Mouse (Mus musculus) left cerebral cortex, postnatal 4 days (tissue): ENCODE measurements around the gene Treh. TPM values are rescaled to one million over a fixed set of nuclear protein-coding genes. Genes with fewer than 3 reads are reported as not detected.

Experiments used
- DNase-seq: peaks from one replicate; pipeline ENCODE4 v3.0.0-alpha.2; 2022
- intact Hi-C: fragments of 180-260 bp; cut with DNase I; formaldehyde crosslinking; loops from one replicate; pipeline ENCODE4 v1.15.1; 2025
- total RNA-seq, 2 experiments: library from RNA; stranded (reverse); gene quantifications; 2 replicates each; pipeline ENCODE4 v1.2.3; 2021

The Treh gene
- total RNA-seq, 2 experiments from 2014 or later, result not detected

DNA sequence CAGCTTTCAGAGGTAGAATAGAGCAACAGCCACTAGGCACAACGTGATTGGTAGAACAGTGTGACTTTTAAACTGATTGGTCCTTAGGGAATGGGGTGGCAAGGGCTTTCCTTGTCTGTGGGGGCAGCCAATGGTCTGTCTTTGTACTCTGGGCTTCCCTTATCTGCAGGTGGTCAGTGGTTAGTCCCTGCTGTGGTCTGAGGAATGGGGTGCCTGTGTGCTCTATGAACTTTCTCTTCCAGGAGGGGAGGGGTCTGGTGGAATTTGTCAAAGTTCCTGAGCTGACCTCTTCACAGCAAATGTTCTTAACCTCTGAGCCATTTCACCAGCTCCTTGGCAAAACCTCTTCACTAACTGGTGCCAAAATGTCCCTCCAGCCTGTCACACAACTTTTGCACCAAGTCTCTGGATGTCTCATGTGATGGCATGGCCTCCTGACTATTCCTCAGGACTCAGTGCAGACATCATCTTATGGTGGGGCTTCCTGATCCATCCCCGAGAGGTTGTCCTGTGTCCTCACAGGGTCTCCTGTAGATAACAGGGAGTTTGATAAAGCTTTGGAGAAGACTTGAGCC, 655 bp upstream of the Treh start:
- intact Hi-C loops, result no loop called here
- no peak for DNase-seq

DNA sequence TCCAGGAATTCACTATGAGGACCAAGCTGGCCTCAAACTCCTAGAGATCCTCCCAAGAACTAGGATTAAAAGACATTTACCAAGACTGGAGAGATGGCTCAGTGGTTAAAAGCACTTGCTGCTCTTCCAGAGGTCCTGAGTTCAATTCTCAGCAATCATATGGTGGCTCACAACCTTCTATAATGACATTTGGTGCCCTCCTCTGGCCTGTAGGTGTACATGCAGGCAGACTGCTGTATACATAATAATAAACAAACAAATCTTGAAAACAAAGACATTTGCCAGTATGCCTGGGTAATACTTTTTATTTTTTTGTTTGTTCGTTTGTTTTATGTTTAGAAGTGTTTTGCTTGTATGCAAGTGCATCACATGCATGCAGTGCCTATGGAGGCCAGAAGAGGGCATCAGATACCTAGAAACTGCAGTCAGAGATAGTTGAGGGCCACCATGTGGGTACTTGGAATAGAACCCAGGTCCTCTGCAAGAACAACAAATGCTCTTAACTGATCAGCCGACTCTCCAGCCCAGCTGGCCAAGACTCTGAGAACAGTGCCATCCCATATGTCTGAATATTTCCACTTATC, 5.3 kb downstream of the Treh start:
- intact Hi-C loops, result no loop called here
- DNase-seq, result no peak

DNA sequence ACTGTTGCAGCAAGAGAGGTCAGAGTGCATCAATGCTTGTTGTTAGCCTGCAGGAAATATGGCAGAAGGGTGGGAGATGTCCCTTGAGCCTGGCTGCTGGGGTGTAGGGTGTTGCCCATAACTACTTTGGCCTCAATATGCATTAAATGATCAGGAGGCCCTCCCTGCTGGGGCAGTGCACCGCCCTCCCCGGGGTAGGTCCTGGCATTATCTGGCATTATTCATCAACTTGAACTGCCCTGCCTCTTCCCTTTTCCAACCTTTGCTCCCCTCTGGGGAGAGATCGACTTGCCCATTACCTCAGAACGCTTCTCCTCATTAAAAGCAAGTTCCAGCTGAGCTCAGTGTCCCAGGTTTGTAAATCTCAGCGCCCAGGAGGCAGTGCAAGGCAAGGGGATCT, 6.5 kb downstream of the Treh start:
- no peak for DNase-seq
- intact Hi-C loops, result no loop called here

DNA sequence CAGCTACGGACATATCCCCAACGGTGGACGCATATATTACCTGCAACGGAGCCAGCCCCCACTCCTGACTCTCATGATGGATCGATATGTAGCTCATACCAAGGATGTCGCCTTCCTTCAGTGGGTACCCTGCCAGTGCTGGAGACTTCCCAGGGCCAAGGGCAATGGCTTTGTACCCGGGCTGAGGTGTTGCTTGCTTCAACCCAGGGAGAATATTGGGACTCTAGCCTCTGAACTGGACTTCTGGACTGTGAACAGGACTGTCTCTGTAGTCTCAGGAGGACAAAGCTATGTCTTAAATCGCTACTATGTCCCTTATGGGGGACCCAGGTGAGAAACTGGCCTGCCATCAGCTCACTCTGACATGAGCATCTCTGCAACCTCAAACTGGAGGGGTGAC, 10.0 kb downstream of the Treh start:
- intact Hi-C loops, result no loop called here
- no peak for DNase-seq

DNA sequence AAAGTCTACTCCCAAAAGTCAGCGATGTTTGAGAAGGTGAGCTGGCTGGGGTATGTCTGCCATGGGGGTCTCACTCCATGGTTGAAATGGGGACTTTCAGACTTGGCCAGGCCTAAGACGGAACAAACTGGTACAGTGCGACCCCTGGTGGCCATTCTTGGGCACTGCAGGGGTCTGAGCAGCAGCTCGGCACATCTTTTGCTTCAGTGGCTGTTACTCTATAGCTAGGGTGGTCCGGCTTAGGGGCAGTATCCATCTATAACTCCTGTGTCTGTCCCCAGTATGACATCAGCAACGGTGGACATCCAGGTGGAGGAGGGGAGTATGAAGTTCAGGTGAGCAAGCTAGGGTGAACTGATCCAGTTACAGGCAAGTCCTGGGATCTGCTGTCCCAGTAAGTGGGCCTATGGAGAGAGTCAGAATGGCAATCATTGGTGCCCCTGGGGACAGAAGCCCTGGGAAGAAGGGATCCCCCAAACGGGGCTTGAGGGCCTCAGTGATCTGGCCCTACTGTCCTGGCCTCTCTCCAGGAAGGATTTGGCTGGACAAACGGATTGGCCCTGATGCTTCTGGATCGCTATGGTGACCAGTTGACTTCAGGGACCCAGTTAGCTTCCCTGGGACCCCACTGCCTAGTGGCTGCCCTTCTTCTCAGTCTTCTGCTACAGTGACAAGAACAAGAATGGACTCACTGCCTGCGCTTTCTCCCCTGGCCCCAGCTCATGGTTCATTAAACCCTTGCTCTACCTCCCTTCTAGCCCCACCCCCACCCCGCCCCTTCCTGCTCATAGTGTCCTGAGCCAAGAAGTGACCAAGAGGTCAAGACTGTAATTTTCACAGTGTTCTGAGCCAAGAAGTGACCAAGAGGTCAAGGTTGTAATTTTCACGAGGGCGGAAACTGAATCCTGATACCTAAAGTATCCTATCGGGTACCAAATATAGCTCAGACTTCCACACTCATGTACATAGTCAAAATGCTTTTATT, 12.6 kb downstream of the Treh start:
- intact Hi-C loops, result loop anchor here (2.0 kb wide), 1 partner anchor 29 kb away; no protein-coding TSS in a partner anchor
- peak; percentile 85 for DNase-seq

DNA sequence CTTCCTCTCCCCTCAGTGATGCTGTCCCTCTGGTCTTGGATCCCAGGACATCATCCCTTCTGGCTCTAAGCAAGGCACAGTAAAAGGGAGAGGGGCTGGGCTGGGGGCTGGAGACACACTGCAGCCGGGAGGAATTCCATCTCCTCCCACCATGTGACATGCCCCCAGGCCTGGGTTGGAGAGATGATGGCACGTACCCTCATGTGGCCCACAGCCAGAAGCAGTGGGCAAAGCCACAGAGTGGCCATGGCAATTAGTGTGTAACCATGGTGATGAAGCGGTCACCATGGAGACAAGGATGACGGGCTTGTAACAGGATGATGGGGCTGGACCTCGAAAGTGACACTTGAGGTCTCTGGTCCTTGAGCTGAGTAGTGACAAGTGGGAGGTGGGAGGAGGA, 13.6 kb downstream of the Treh start:
- DNase-seq, result peak; percentile 94
- intact Hi-C loops, result no loop called here

GRCm38 (mm10) chr9:44688013-44688412, 15.0 kb downstream of the Treh start:
- peak; percentile 56 for DNase-seq
- intact Hi-C loops, result no loop called here

GRCm38 (mm10) chr9:44690641-44691040, 17.6 kb downstream of the Treh start:
- DNase-seq, result no peak
- intact Hi-C loops, result no loop called here

GRCm38 (mm10) chr9:44691671-44692520, 18.9 kb downstream of the Treh start:
- intact Hi-C loops, result no loop called here
- DNase-seq, result peak; percentile 78

DNA sequence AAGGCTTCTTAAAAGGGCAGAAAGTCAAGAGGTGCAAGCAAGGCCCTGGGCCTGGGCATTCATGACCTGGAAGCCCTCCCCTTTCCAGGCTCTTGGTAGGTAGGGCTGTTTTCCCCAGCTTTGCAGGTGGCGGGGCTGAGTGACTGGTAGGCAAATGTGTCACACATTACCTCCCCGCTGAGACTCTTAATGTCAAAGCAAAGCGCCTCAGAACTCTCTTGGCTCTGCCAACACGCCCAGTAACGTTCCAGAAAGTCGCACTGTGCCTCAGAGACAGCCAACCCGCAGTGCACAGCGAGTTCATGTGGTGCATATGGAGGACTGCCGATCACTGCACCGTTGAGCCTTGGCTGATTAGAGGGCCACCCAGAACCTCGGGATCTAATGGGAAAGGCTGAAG, 20.0 kb downstream of the Treh start:
- intact Hi-C loops, result no loop called here
- no peak for DNase-seq

GRCm38 (mm10) chr9:44697866-44698265, 24.8 kb downstream of the Treh start:
- no peak for DNase-seq
- intact Hi-C loops, result no loop called here

DNA sequence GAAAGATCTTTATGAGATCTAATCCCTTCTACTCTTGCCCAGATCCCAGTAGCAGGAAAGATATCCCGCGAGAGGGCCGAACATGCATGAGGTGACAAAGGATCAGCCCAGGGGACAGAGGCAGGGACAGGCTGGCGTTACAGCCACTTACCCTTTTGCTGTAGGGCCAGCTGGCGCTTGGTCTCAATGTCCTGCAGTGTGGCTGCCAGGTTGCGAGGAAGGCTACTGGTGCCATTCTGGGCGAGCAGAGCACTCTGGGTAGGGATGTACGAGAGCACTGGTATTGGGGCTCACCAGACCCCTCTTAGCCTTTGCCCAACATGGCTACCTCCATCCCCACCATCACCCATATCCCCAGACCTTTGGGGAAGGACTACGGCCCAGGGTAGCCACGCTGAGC, 26.2 kb downstream of the Treh start:
- intact Hi-C loops, result no loop called here
- no peak for DNase-seq

GRCm38 (mm10) chr9:44699730-44700129, 26.7 kb downstream of the Treh start:
- intact Hi-C loops, result no loop called here

GRCm38 (mm10) chr9:44707749-44708428, 34.9 kb downstream of the Treh start:
- intact Hi-C loops, result no loop called here
- DNase-seq, result no peak

More at GRCm38 (mm10) chr9:44699730-44700129, 26.7 kb downstream of the Treh start:
- no peak for DNase-seq

- intact Hi-C loops, result no loop called here
- peak; percentile 77 for DNase-seq
Observed at GRCm38 (mm10) chr9:44708429-44708765, 35.4 kb downstream of the Treh start.

DNA sequence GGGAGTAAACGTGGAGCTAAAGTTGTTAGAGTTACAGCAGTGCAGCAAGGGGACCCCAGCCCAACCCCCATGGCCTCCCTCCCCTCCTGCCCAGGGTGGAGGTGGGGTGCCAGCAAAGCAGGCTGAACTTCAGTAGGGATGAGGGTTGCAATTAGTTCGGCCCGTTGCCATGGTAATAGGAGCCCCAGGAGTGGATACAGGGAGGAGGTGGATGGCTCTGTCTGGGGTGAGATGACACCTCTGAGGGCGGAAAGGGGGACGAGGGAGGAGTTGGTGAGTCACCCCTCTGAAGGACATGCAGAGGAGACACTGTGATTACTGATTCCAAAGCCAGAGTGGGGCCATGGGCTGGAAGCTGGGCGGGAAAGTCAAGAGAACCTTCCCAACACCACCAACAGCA, 35.9 kb downstream of the Treh start:
- intact Hi-C loops, result no loop called here

GRCm38 (mm10) chr9:44709600-44709999, 36.6 kb downstream of the Treh start:
- DNase-seq, result no peak
- intact Hi-C loops, result no loop called here

More for the DNA sequence above, 35.9 kb downstream of the Treh start:
- DNase-seq, result no peak

DNA sequence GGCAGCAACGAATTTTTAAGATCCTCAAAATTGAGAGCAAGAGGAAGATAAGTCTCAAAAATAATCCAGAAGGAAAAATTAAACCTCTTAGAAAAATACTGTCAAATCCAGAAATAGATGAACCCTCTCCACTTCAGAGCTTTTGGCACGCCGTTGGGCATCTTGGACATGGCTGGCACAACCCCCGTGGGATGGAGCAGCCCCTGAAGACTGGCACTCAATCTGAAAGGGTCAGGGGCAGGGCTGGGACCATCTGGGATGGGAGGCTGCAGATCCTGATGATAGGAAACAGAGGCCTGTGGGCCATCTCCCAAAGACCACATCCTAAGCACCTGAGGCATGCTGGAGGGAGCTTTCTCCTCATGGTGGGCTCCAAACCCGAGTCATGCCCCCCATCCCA, 37.2 kb downstream of the Treh start:
- intact Hi-C loops, result no loop called here
- DNase-seq, result peak; percentile 56

GRCm38 (mm10) chr9:44711602-44712001, 38.6 kb downstream of the Treh start:
- DNase-seq, result no peak
- intact Hi-C loops, result no loop called here

GRCm38 (mm10) chr9:44713080-44713479, 40.0 kb downstream of the Treh start:
- intact Hi-C loops, result no loop called here
- no peak for DNase-seq
